Mouse (Mus musculus): Measurements from ENCODE around the gene Mtx2. TPM values are rescaled to one million over a fixed set of nuclear protein-coding genes. Genes with fewer than 3 reads are reported as not detected.

Mtx2 gene
- total RNA-seq, 2 experiments from 2014 or later = 34.5 to 52.4 TPM

- no peak for ATAC-seq (replicated peaks; ENCODE audit: poor library complexity, severe bottlenecking)
These were observed 86.4 kb downstream of the Mtx2 start for GRCm38 (mm10) chr2:74912031-74912430.

DNA sequence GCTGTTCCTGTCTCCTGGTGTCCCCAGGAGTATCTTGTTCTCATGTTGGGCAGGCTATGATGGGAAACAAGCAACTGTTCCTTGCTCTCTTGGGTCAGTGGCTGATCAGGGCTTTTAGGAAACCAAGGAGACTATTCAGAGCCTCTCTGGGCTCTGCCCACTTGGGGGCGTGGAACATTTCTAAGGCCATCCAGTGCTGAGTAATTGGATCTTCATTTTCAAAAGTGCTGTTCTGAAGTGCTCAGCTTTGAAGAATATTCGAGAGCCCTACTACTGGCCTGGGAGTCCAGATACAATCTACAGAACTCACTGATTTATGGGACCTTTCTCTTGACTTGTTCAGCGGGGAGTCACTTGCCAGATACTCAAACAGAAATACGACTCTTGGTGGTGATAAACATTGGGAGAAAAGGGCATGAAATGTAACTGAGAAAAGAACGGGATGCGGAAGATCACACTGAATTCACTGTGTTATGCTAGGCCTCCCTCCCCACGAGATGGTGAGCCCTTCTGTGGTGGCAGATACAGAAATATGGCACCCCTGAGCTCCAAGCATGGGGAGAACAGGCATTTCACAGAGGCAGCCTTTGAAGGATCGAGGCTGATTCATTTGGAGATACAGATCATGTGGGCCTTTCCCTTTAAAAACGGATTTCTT lies 92.4 kb downstream of the Mtx2 start:
- no peak for ATAC-seq (replicated peaks; ENCODE audit: poor library complexity, severe bottlenecking)

GRCm38 (mm10) chr2:74925968-74926814 lies 100.6 kb downstream of the Mtx2 start:
- ATAC-seq (replicated peaks; ENCODE audit: poor library complexity, severe bottlenecking) = peak; percentile 89

Other genes starting within 250 kb of the Mtx2 start
- gene Lnpk, start 246.4 kb upstream of the Mtx2 start, total RNA-seq (2014; fragmentation: Nextera tagmentation) = 21.6 and 38.0 TPM in 2 replicates
- 52.6 and 53.5 TPM in 2 replicates for gene Lnpk, start 246.4 kb upstream of the Mtx2 start, total RNA-seq (2017)
- not detected in 2 replicates for gene Evx2, start 166.2 kb upstream of the Mtx2 start, total RNA-seq (2014; fragmentation: Nextera tagmentation)
- not detected in 2 replicates for gene Evx2, start 166.2 kb upstream of the Mtx2 start, total RNA-seq (2017)
- gene Hoxd13, start 157.5 kb upstream of the Mtx2 start, total RNA-seq (2014; fragmentation: Nextera tagmentation) = not detected in 2 replicates
- gene Hoxd13, start 157.5 kb upstream of the Mtx2 start, total RNA-seq (2017) = not detected in 2 replicates
- not detected in 2 replicates for gene Hoxd12, start 150.8 kb upstream of the Mtx2 start, total RNA-seq (2014; fragmentation: Nextera tagmentation)
- not detected in 2 replicates for gene Hoxd12, start 150.8 kb upstream of the Mtx2 start, total RNA-seq (2017)
- not detected in 2 replicates for gene Hoxd11, start 146.2 kb upstream of the Mtx2 start, total RNA-seq (2014; fragmentation: Nextera tagmentation)
- gene Hoxd11, start 146.2 kb upstream of the Mtx2 start, total RNA-seq (2017) = not detected in 2 replicates
- not detected in 2 replicates for gene Hoxd10, start 133.9 kb upstream of the Mtx2 start, total RNA-seq (2014; fragmentation: Nextera tagmentation)
- gene Hoxd10, start 133.9 kb upstream of the Mtx2 start, total RNA-seq (2017) = not detected in 2 replicates
- gene Hoxd9, start 128.1 kb upstream of the Mtx2 start, total RNA-seq (2014; fragmentation: Nextera tagmentation) = not detected in 2 replicates
- not detected in 2 replicates for gene Hoxd9, start 128.1 kb upstream of the Mtx2 start, total RNA-seq (2017)
- not detected in 2 replicates for gene Hoxd8, start 121.2 kb upstream of the Mtx2 start, total RNA-seq (2014; fragmentation: Nextera tagmentation)
- gene Hoxd8, start 121.2 kb upstream of the Mtx2 start, total RNA-seq (2017) = not detected in 2 replicates
- not detected in 2 replicates for gene Hoxd3, start 113.9 kb upstream of the Mtx2 start, total RNA-seq (2014; fragmentation: Nextera tagmentation)
- gene Hoxd3, start 113.9 kb upstream of the Mtx2 start, total RNA-seq (2017) = not detected in 2 replicates
- gene Hoxd4, start 113.9 kb upstream of the Mtx2 start, total RNA-seq (2014; fragmentation: Nextera tagmentation) = not detected in 2 replicates
- not detected in 2 replicates for gene Hoxd4, start 113.9 kb upstream of the Mtx2 start, total RNA-seq (2017)
- gene Gm28230, start 99.1 kb upstream of the Mtx2 start, total RNA-seq (2014; fragmentation: Nextera tagmentation) = not detected in 2 replicates
- gene Gm28230, start 99.1 kb upstream of the Mtx2 start, total RNA-seq (2017) = not detected in 2 replicates
- gene Hoxd1, start 62.8 kb upstream of the Mtx2 start, total RNA-seq (2014; fragmentation: Nextera tagmentation) = not detected in 2 replicates
- gene Hoxd1, start 62.8 kb upstream of the Mtx2 start, total RNA-seq (2017) = not detected in 2 replicates